In the genomic region with DNA sequence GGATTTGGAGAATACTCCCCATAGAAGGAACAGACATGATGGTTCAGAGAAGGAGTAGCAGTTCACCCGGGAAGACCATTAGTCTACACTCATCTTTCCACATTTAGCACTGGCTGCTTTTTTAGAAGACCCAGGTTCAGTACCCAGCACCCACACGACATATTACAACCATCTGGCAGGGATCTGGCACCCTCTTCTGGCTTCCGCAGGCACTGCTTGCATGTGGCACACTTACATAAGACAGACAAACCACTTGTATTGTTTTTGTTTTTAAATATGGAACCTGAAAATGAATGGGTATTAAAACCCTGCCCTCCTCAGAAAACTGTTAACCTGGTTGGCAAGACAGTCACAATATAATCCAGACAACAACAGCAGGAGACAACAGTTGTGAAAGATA, we compare ENCODE assay signal across 12 mouse cellular contexts. TPM values are rescaled to one million over a fixed set of nuclear protein-coding genes. Genes with fewer than 3 reads are reported as not detected.
"Had no signal": no experiment of that assay in that cellular context is flagged by ENCODE, and none has a peak within 500 bp of the region (broad histone marks: within the 10 kb centered on the region; RNA-seq: fewer than 3 reads in every experiment).

No protein-coding gene starts in this region.

- H3K4me2 ChIP-seq: limb, embryonic 15.5 days; liver, embryonic 13.5 days; midbrain, embryonic 13.5 days had no signal

- H3K4me3 ChIP-seq: left cerebral cortex, adult 2 months; limb, embryonic 15.5 days; liver, embryonic 13.5 days; midbrain, embryonic 13.5 days; myocyte had no signal

- H3K9me3 ChIP-seq: limb, embryonic 15.5 days; liver, embryonic 13.5 days; midbrain, embryonic 13.5 days had no signal

- H3K9ac ChIP-seq: limb, embryonic 15.5 days; liver, embryonic 13.5 days; midbrain, embryonic 13.5 days had no signal

- H3K27ac ChIP-seq: kidney, postnatal 0 days; left cerebral cortex, adult 2 months; limb, embryonic 15.5 days; liver, embryonic 13.5 days; midbrain, embryonic 13.5 days had no signal

- DNase-seq: kidney, adult 9 months; kidney, postnatal 36 days; liver, embryonic 13.5 days; lung, adult 18-20 months; thymus, adult 2 months; thymus, postnatal 25 days had no signal

- ATAC-seq: midbrain, embryonic 13.5 days had no signal

- H3K4me1 ChIP-seq: limb, embryonic 15.5 days; liver, embryonic 13.5 days; midbrain, embryonic 13.5 days had no signal

- H3K27me3 ChIP-seq: limb, embryonic 15.5 days; liver, embryonic 13.5 days; midbrain, embryonic 13.5 days had no signal

RNA-seq across cellular contexts. Expression of a gene that starts 59.6 kb away (rescaled TPM):
- polyA plus RNA-seq: kidney, postnatal 0 days; myocyte; stomach, embryonic 14.5 days had no signal
